Mouse (Mus musculus) G1E (cell line): Measurements from ENCODE around the gene Hs1bp3.

Experiments used
- CTCF ChIP-seq: IDR thresholded peaks from 2 replicates; pipeline ENCODE4 v1.5.1; 2012; ENCODE audit warnings: low read depth, low read length, inconsistent platforms, mixed read lengths
- GATA1 ChIP-seq: IDR thresholded peaks from 2 replicates; pipeline ENCODE4 v1.6.1; 2012; ENCODE audit warnings: borderline replicate concordance, low read length, inconsistent platforms, mixed read lengths
- GATA2 ChIP-seq: IDR thresholded peaks from 2 replicates; pipeline ENCODE4 v1.6.1; 2012; ENCODE audit warnings: low read depth, low read length, inconsistent platforms, borderline replicate concordance
- POLR2AphosphoS5 ChIP-seq: IDR thresholded peaks from 2 replicates; pipeline ENCODE4 v1.6.1; 2012; ENCODE audit warnings: low read depth, low read length, inconsistent platforms; ENCODE audit not compliant: insufficient replicate concordance

DNA sequence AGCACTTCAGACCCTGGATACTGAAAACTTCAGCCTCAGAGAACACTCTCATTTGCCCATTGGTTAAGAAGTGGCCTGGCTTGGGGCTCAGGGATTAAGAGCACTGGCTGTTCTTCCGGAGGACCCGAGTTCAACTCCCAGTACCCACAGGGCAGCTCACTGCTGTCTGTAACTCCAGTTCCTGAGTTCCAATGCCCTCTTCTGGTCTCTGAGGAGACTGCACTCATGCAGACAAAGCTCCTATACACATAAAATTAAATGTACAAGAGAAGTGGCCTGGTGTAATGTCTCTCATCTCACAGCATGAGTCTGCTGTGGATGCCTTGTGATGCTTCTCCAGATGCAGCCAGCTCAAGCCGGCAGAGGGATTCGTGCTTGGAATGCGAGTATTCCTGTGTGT lies 3.3 kb downstream of the Hs1bp3 start:
- no peak for TF ChIP-seq CTCF
- TF ChIP-seq POLR2AphosphoS5: no peak
- no peak for TF ChIP-seq GATA1
- no peak for TF ChIP-seq GATA2
